Mouse (Mus musculus) adrenal gland, postnatal 36 days (tissue): Measurements from ENCODE around the gene Nrp2. TPM values are rescaled to one million over a fixed set of nuclear protein-coding genes. Genes with fewer than 3 reads are reported as not detected.
A peak's percentile ranks its signal among the peaks of the same experiment; 100 is the strongest.

ENCODE experiments used
- DNase-seq, 2 experiments: peaks; one replicate each; pipeline ENCODE4 v3.0.0; 2021; ENCODE audit warnings: mixed read lengths in 1 of 2
- total RNA-seq, 2 experiments: library from RNA; stranded (reverse); gene quantifications; 2 replicates each; pipeline ENCODE4 v1.2.3; 2021

Nrp2 gene
- total RNA-seq, 2 experiments from 2014 or later, result 36.7 to 37.9 TPM

- DNase-seq, result no peak
These were observed 1.2 kb downstream of the Nrp2 start for GRCm38 (mm10) chr1:62704117-62704888.

GRCm38 (mm10) chr1:62704889-62705516 is 1.9 kb downstream of the Nrp2 start:
- no peak for DNase-seq

- no peak for DNase-seq
These were observed 2.5 kb downstream of the Nrp2 start for GRCm38 (mm10) chr1:62705517-62705981.

- peak; percentile 79 to 82 for DNase-seq
These were observed 3.3 kb downstream of the Nrp2 start for GRCm38 (mm10) chr1:62706085-62707021.

- peak; percentile 56 to 69 for DNase-seq
These were observed 4.2 kb downstream of the Nrp2 start for GRCm38 (mm10) chr1:62707101-62707912.

- DNase-seq, result no peak
These were observed 5.1 kb downstream of the Nrp2 start for GRCm38 (mm10) chr1:62707913-62708860.

GRCm38 (mm10) chr1:62709770-62710335 is 6.8 kb downstream of the Nrp2 start:
- DNase-seq, result no peak

- DNase-seq, result no peak
These were observed 10.1 kb downstream of the Nrp2 start for GRCm38 (mm10) chr1:62713021-62713676.

GRCm38 (mm10) chr1:62715004-62715403 is 11.9 kb downstream of the Nrp2 start:
- DNase-seq, result no peak

GRCm38 (mm10) chr1:62715692-62716091 is 12.6 kb downstream of the Nrp2 start:
- no peak for DNase-seq

- no peak for DNase-seq
These were observed 13.9 kb downstream of the Nrp2 start for GRCm38 (mm10) chr1:62716836-62717478.

- no peak for DNase-seq
These were observed 14.6 kb downstream of the Nrp2 start for GRCm38 (mm10) chr1:62717552-62718236.

- DNase-seq, result no peak
These were observed 15.1 kb downstream of the Nrp2 start for GRCm38 (mm10) chr1:62718237-62718571.

- no peak for DNase-seq
These were observed 15.7 kb downstream of the Nrp2 start for GRCm38 (mm10) chr1:62718750-62719149.

GRCm38 (mm10) chr1:62719770-62720169 is 16.7 kb downstream of the Nrp2 start:
- DNase-seq, result no peak

GRCm38 (mm10) chr1:62720176-62720575 is 17.1 kb downstream of the Nrp2 start:
- DNase-seq, result no peak

GRCm38 (mm10) chr1:62720727-62721705 is 17.9 kb downstream of the Nrp2 start:
- DNase-seq, result no peak
